Mouse (Mus musculus) CD4-positive, CD25-positive, alpha-beta regulatory T cell, adult 2 months (primary cell): ENCODE results near the gene Lama5.

ENCODE experiments used
- DNase-seq: peaks from one replicate; pipeline ENCODE4 v3.0.0-alpha.2; 2012; ENCODE audit warnings: low read depth, low spot score

Lama5 gene

GRCm38 (mm10) chr2:180254436-180255209 is 29.0 kb upstream of the Lama5 start:
- DNase-seq, result no peak

DNA sequence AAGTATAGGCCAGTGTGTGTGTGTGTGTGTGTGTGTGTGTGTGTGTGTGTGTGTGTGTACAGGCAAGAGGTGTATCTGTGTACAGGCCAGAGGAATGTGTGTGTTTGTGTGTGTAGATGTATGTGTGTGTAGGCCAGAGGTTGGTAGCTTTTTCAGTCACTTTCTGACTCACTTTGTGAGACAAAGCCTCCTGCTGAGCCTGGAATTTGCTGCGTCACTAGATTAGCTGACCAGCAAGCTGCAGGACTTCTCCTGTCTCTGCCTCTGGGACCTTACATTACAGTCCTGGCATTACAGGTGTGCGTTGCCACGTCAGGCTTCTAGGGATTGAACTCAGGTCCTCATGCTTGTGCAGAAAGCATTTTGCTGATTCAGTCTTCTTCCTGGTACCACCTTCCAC is 26.2 kb upstream of the Lama5 start:
- DNase-seq, result no peak

DNA sequence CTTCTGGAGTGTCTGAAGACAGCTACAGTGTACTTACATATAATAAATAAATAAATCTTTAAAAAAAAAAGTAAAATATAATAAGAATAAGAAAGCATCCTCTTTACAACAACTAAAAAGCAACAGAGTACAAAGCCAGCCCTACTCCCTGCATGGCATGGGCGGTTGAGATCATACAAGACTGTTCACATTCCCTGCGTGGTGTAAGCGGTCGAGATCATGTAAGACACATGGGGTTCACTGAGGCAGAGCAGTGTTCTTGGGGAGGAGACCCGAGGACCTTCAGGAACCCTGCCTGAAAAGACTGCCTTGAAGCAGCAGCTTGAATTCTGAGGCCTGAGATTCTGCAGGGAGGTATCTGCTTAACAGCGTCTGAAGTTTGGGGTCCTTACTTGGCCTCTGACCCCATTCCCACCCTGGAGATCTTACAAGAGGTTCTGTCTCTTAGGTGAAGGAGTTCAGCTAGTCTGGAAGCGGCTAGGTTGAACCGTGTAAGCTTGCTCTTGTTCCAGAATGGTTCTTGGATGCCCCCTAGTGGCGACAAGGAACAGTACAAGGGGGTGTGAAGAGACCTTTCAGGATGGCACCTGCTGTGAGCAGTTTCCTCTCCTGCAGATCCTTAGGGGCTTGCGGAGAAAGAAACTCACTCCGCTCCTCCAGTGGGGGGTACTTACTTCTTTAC is 25.4 kb upstream of the Lama5 start:
- DNase-seq, result peak; percentile 93

DNA sequence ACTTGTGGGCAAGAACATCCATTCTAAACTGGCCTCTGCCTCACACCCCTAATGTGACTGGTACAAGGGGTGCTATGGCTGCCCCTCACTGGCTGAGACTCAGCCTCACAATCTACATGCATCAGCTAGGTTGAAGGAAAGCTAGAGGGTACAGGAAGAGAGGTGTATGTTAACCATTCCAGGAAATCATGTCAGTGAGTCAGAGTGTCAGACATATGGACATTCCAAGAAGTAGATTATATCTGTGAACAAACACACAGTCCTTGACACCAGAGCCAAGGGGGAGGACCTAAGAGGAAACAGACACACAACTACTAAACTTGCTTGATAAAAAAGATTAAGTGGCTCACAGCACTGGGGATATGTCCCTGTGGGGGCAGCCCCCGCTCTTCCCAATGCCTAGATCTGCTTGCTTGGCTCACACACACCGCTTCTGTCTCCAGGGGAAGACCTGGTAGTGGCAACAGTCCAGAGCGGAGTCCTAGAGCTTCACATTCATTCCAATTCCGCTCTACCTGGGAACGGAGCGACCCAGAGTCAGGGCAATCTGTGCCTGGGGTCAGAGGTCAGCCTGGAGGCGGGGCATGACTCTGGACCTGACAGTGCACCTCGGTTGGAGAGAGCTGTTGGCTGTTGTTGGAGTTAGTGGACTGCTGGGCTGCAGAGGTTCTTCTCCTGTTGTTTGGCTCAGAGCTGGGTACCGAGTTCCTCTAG is 23.4 kb upstream of the Lama5 start:
- no peak for DNase-seq

DNA sequence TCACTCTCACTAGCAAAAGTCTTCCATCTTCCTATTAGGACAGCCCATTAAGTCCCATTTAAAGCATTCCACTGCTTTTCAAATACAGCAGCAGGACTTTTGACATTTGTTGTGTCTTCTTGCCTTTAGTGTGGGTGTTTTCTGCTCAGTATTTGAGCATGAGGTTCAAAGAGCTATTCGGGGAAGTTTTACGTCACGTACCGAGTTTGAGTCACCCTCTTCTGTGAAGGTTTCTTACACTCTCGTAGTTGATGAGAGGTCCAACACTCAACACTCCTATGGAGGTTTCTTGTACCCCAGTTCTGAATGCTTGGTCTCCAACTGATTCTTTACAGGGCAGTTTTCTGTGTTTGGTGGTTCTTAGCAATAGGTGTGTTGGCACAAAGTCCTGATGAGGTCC is 22.3 kb upstream of the Lama5 start:
- peak; percentile 65 for DNase-seq

DNA sequence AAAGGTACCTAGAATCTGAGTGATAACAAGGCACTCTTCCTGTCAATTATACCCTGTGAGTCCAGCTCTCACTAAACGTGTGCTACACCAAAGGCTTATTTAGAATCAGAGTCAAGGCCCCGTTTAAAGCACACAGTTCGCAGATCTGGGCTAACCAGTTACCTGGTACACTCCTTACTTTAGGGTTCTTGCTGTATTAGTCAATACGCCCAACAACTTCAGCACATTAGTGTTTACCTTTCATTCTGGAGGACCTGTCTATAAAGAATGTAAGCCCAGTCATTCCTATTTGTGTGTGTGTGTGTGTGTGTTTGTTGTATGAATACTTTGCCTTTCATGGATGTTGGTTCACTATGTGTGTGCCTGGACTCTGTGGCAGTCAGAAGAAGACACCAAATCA is 17.4 kb upstream of the Lama5 start:
- no peak for DNase-seq

DNA sequence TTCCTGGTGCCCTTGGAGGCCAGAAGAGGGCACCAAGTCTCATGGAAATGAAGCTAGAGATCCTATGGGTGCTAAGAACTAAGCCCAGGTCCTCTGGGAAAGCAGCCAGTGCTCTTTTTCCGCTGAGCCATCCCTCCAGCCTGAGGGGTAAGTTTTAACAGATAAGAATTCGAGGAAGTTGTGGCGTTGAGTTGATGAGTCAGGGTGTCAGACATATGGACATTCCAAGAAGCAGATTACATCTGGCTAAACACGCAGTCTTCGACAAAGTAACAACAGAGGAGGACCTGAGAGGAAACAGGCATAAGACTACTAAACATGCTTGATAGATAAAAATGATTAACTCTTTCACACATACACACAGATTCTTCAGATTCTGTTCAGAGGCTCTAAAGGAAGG is 12.9 kb upstream of the Lama5 start:
- no peak for DNase-seq

DNA sequence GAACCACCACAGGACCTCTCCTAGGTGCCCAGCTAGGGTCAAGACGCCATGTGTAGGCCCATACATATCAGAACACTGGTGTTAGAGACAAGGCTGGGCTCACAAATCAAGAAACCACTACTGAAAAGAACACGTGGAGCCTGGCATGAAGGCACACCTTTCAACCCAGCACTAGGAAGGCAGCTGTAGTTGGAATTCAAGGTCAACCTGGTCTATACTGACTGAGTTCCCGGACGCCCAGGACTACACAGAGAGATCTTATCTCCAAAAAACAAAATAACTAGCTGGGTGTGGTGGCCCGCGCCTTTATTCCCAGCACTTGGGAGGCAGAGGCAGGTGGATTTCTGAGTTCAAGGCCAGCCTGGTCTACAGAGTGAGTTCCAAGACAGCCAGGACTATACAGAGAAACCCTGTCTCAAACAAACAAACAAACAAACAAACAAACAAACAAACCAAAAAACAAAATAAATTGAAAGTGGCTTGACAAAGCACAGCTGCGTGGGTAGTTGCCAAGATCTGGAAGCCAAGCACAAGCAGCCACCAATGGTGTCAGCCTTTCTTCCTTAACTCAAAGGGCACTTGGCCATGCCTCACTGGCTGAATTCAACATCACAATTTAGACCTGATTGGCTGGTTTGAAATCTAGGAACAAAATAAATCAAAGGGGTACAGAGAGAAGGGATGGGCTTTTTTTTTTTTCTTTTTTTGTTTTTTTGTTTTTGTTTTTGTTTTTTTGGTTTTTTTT is 12.1 kb upstream of the Lama5 start:
- DNase-seq, result no peak

DNA sequence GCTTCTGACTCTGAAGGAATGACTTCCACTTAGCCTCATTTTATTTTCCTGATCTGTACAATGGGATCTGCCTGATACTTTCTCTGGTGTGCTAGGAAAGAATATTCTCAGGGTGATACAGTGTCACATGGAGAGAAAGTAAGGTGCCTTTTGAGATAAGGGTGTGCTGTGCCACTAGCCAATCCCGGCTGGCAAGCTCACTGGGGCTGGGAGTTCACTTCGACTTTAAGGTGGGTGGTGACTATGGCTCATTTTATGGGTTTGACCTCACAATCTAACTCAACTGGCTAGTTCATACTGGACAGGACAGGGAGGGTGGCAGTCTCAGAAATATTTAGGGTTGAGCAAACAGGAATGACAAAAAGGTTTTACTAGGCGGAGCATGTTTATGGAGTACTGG is 11.3 kb upstream of the Lama5 start:
- no peak for DNase-seq

- no peak for DNase-seq
Measured at GRCm38 (mm10) chr2:180236500-180236899, 10.8 kb upstream of the Lama5 start.

DNA sequence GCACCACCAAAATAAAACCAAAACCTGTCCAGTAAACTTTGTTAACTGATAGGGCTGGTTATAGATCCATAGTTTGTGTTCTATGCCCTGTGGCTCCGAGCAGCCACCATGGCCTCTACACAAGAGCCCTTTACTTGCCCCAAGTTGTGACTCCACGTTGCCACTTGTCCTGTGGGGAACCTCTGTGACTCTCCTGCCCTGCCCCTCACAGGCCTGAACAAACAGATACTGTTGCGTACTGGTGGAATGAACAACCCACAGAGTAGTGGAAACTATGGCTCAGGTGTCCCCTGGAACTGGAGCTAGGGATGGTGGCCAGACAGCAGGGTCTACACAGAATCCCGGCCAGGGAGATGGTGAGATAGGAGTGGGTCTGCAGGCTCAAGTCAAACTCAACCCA is 10.1 kb upstream of the Lama5 start:
- no peak for DNase-seq

DNA sequence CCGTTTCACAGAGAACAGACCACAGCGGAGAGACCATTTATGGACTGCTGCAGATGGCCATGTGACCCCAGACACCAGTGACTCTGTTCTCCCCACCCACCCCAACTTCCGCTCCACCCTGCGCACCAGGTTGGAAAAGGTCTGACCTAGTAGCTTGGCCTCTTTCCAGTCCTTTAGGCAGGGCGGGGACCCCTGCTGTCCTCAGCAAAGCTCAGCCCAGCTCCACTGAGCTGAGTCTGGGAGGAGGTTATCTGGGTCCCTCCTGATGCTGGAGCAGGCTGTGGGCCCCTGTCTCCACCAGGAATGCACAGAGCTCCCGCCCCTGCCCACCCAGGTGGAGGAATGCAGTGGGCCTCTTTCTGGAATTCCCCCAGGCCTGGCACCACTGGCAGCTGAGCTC is 9.3 kb upstream of the Lama5 start:
- no peak for DNase-seq

DNA sequence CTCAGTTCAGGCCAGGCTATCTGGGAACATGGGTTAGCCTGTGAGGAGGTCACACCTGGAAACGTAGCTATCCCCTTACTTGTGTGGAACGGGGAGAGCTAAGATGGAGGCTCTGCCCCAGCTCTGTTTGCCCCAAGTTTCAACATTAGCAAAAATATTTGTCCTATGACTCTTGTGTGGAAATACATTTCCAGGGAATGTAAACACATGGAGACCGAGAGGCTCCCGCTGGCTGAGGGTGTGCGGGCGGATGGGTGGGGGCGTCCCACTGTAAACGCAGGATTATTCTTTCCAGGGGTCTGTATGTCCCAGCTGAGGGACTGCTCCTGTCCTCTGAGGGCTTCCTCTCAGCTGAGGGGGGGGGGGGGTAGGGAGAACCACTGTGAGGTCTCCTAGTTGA is 8.7 kb upstream of the Lama5 start:
- DNase-seq, result no peak

DNA sequence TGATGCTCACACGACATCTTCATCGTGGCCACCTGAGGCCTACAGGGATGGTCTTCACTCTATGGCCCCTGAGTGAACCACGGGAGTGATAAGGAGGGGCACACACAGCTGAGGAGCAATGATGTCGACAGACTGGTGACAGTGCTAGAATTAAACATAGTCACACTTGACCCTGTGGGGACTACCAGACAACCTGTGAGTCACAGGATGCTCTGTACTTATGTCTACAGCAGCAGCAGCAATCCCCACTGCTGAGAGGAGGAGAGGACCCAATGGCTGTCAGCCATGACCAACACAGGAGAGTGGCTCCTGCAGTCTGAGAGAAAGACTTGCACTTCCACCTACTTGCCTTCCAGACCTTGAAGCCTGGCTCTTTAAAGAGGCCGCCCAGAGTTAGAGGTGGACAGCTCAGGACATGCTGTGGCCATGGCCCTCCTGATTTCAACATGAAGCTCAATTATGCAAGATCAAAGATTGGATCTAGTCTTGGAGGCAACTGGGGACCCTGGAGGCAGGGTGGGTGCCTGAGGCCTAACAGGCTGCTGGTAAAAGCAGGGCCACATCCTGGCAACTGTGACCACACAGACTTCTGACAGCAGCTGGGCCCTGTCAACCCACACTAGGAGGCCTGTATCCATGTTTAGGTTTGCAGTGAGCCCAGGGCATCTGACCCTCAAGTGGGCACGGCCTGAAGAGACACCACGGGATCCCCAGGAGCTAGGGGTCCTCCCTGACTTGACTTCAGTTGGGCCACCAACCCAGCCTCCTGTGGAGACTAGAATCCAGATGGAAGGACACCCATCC is 7.6 kb upstream of the Lama5 start:
- DNase-seq, result no peak

DNA sequence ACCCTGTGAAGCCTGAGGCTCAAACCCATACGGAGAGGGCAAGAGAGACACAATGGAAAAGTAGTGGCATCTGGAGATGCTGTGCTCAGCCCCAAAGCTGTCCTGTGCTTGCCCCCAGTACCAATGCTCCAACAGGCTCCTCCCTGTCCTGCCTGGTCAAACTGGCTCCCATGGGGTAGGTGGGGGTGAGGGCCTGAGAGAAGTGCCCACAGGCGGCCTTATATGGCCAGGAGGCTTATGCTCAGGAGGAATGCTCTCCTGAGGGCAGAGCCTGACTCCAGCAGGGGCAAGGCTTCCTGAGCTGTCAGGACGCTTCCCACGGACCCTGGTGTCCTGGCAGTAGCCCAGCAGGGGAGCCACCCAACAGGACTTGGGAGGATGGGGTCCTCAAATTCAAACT is 4.8 kb upstream of the Lama5 start:
- no peak for DNase-seq

- DNase-seq, result no peak
Measured at GRCm38 (mm10) chr2:180229129-180229528, 3.5 kb upstream of the Lama5 start.

GRCm38 (mm10) chr2:180228592-180228991 is 2.9 kb upstream of the Lama5 start:
- DNase-seq, result no peak

- no peak for DNase-seq
Measured at GRCm38 (mm10) chr2:180228060-180228458, 2.4 kb upstream of the Lama5 start.

DNA sequence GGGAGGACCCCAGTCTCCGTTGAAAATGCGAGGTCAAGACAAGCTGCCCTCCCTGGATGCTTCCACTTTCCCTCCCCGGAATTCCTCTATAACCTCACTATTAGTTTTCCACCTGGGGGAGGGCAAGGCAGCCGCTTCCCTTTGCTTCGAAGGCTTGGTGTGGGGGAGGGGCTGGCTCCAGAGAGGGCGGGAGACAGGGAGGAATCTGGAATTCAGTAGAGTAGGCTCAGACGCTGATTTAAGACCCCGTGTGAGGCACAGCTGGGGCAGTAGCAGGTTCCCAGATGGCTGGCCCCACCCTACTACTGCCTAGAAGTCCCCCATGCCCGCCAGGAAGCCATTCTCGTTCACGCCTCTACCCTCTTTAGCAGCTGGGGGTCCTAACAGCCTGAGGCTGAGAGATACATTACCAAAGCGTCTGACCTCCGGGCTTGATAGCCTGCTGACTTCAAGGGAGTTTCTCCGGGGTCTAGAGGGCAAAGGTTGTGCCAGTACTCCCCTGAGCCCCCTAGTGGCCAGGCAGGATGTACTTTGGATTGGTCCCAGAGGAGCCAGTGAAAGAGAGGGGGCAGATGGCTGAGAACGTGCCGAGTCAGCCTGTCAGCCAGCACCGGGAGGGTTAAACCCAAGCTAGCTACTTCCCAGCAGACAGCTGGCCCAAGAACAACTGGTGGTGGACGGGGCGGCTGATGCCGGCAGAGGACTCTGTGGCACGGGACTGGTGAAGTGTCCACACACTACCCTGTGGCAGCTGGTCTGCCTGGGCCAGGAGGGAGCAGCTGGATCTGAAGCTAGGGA is 1.8 kb upstream of the Lama5 start:
- peak; percentile 72 for DNase-seq

DNA sequence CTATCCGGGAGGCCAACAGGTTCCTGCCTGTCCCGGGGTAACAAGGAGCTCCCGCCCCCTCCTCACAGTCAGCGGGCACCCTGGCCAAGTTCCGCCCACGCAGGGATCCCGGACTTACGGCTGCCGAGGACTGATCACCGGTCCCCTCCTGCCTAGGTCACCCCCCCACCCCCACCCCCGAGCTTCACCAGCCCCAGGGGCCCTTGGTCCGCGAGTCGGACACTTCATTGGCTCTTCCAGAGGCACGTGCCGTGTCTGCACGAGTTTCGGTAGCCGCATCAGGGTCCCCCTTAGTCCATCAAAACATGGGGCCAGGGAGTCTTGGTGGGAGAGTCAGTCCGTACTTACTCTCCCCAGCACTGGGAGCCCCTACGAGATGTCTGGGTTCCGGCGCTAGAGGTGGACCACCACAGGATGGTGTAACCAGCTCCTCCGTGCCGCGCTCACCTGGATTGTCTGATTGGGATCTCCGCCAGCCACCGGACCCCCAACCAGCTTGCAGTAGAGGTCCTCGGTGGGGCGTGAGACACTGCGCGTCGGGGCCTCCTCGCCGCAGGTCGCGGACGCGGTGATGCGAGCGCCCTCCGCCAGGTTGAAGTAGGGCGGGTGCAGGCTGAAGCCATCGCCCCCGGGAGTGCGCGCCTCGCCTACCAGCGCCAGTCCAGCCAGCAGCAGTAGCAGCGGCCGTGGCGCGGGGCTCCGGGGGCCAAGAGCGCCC is 456 bp downstream of the Lama5 start:
- peak; percentile 36 for DNase-seq
